Mouse (Mus musculus) midbrain, embryonic 10.5 days (tissue): Measurements from ENCODE around the gene Cc2d2a. TPM values are rescaled to one million over a fixed set of nuclear protein-coding genes. Genes with fewer than 3 reads are reported as not detected.

ENCODE experiments used
- DNase-seq: peaks from one replicate; pipeline ENCODE4 v3.0.0-alpha.2; 2017; ENCODE audit warnings: low spot score
- H3K27ac ChIP-seq: fragments of 300-500 bp; sonication (generic); replicated peaks from 2 replicates; pipeline ENCODE4 v1.5.1; 2016; ENCODE audit warnings: mild to moderate bottlenecking
- H3K27me3 ChIP-seq: fragments of 300-500 bp; sonication (generic); 2 replicates; pipeline ENCODE4 v1.6.1; 2016; ENCODE audit warnings: low read depth, mild to moderate bottlenecking; ENCODE audit not compliant: poor library complexity, severe bottlenecking
- H3K36me3 ChIP-seq: fragments of 300-500 bp; sonication (generic); 2 replicates; pipeline ENCODE4 v1.6.1; 2016; ENCODE audit warnings: mild to moderate bottlenecking, moderate library complexity
- H3K4me1 ChIP-seq: fragments of 300-500 bp; sonication (generic); 2 replicates; pipeline ENCODE4 v1.6.1; 2016
- H3K4me3 ChIP-seq: fragments of 300-500 bp; sonication (generic); 2 replicates; pipeline ENCODE4 v1.5.1; 2016; ENCODE audit warnings: mild to moderate bottlenecking, moderate library complexity
- H3K9me3 ChIP-seq: fragments of 300-500 bp; sonication (generic); replicated peaks from 2 replicates; pipeline ENCODE4 v1.6.1; 2016; ENCODE audit warnings: mild to moderate bottlenecking
- WGBS: fragments of 180-500 bp; shearing (Covaris S2); methylation state at CpG from one replicate; pipeline ENCODE4 v1.1.7; 2016; 5-methylcytosine and 5-hydroxymethylcytosine counted together
- polyA plus RNA-seq: library from polyadenylated mRNA; unstranded; fragments of >200 nt; fragmentation: Nextera tagmentation; extraction: Ambion mirVana; gene quantifications from 2 replicates; pipeline ENCODE4 v1.2.1, GENCODE M21; 2016

The Cc2d2a gene
- polyA plus RNA-seq, 1 experiment from 2014 or later: 8.2 TPM

- Histone ChIP-seq H3K9me3 (no peaks in the 10 kb centered on the region), H3K4me3 (no peak overlapping the region), H3K4me1 (no peaks in the 10 kb centered on the region), H3K36me3 (no peaks in the 10 kb centered on the region), H3K27me3 (no peaks in the 10 kb centered on the region), H3K27ac (no peak overlapping the region)
- no peak for DNase-seq
- 83% methylated on average over 9 of the region's 9 CpGs for WGBS
Measured at GRCm38 (mm10) chr5:43787976-43788752, 126.0 kb downstream of the Cc2d2a start.

Other genes starting within 250 kb of the Cc2d2a start
- gene C1qtnf7, start 146.8 kb upstream of the Cc2d2a start, polyA plus RNA-seq: 0.12 and 0.41 TPM in 2 replicates
- gene Bst1, start 156.5 kb downstream of the Cc2d2a start, polyA plus RNA-seq: not detected in 2 replicates
- gene Fbxl5, start 159.3 kb downstream of the Cc2d2a start, polyA plus RNA-seq: 57.4 and 62.4 TPM in 2 replicates
- 6.4 and 6.6 TPM in 2 replicates for gene Cd38, start 206.2 kb downstream of the Cc2d2a start, polyA plus RNA-seq